In the genomic region with DNA sequence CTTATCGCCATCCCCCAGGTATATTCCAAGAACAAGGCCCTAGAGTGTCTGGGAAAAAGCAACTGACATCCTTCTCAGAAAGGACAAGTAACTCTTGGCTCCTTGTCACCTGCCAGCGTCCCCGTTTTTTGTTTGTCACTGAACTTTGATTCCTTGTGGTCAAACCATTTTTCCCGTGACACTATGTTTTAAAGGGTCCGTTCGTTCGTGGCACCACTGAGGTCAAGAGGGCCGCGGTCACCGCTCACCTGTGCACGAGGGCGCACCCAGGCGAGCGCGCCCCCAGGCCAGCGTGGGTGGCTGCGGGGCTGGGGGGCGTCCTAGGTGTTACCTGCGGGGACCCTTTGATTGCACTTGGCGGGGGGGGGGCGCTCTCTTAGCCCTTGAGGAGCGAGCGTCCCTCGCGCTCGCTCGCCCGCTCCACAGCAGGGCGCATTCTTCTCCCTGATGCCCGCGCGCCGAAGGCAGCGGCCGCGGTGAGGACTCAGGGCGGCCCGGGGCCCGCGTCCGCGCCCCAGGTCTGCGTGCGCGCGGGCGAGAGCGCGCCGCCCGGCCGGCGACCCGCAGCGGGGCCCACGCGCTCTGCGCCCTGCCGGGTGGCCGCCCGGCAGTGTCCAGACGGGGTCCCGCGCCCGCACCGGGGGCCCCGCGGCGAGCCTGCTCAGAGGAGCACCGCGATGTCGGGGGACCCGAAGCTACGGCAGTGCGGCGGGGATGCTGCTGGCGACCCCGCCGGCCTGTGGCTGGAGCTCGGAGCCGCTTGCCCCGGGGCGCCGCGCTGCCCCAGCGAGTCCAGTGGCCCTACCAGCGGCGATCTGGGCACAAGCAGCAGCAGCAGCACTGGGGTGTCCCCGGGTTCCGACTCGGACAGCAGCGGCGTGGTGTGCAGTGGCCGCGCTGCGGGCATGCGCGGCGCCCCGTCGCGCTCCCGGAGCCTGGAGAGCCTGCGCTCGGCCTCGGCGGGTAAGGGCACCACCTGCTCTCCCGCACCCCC, we compare ENCODE assay signal across 8 mouse cellular contexts.
DNase-seq lines count a peak whose midpoint lies in the region; ATAC-seq and TF ChIP-seq lines count a peak whose summit lies in the region.

No protein-coding gene starts in this region.

- H3K4me3 ChIP-seq in kidney, embryonic 16.5 days (ENCODE audit: low read length): peak overlapping the region; percentile 63
- peak overlapping the region; percentile 72 for H3K4me3 ChIP-seq in embryonic facial prominence, embryonic 12.5 days
- H3K4me3 ChIP-seq in intestine, embryonic 16.5 days (ENCODE audit: low read length): peak overlapping the region; percentile 64
- H3K4me3 ChIP-seq in midbrain, postnatal 0 days (ENCODE audit: low read depth, low read length): peak overlapping the region; percentile 76

- no peaks in the 10 kb centered on the region for H3K9me3 ChIP-seq in kidney, embryonic 16.5 days (ENCODE audit: low read length)
- H3K9me3 ChIP-seq in embryonic facial prominence, embryonic 12.5 days: no peaks in the 10 kb centered on the region
- no peaks in the 10 kb centered on the region for H3K9me3 ChIP-seq in intestine, embryonic 16.5 days (ENCODE audit: control insufficient read depth, low read length)
- H3K9me3 ChIP-seq in midbrain, postnatal 0 days (ENCODE audit: low read length): no peaks in the 10 kb centered on the region

- peak overlapping the region; percentile 62 for H3K9ac ChIP-seq in kidney, embryonic 16.5 days (replicated peaks; ENCODE audit: low read length)
- peak overlapping the region; percentile 69 for H3K9ac ChIP-seq in embryonic facial prominence, embryonic 12.5 days
- peak overlapping the region; percentile 57 for H3K9ac ChIP-seq in intestine, embryonic 16.5 days (ENCODE audit: low read depth, low read length)
- H3K9ac ChIP-seq in midbrain, postnatal 0 days (replicated peaks; ENCODE audit: low read length, poor library complexity, severe bottlenecking): peak overlapping the region; percentile 89

- peak overlapping the region; percentile 98 for H3K4me2 ChIP-seq in kidney, embryonic 16.5 days (replicated peaks; ENCODE audit: low read depth, low read length)
- peak overlapping the region; percentile 99 for H3K4me2 ChIP-seq in embryonic facial prominence, embryonic 12.5 days (replicated peaks)
- peak overlapping the region; percentile 96 for H3K4me2 ChIP-seq in intestine, embryonic 16.5 days (ENCODE audit: low read depth, low read length)
- H3K4me2 ChIP-seq in midbrain, postnatal 0 days (ENCODE audit: low read depth, low read length, poor library complexity, severe bottlenecking): peak overlapping the region; percentile 93

- DNase-seq in kidney, adult 9 months: no peak
- DNase-seq in adrenal gland, postnatal 25 days: peak; percentile 38
- peak; percentile 53 for DNase-seq in midbrain, postnatal 0 days (ENCODE audit: low spot score)
- no peak for DNase-seq in thymus, postnatal 36 days
- DNase-seq in spleen, postnatal 10 days (ENCODE audit: low spot score in 2 of 2): no peak

- H3K36me3 ChIP-seq in kidney, embryonic 16.5 days (ENCODE audit: insufficient read depth, low read length): no peaks in the 10 kb centered on the region
- no peaks in the 10 kb centered on the region for H3K36me3 ChIP-seq in embryonic facial prominence, embryonic 12.5 days
- no peaks in the 10 kb centered on the region for H3K36me3 ChIP-seq in intestine, embryonic 16.5 days (ENCODE audit: control insufficient read depth, insufficient read depth, low read length)
- H3K36me3 ChIP-seq in midbrain, postnatal 0 days (ENCODE audit: insufficient read depth, low read length): no peaks in the 10 kb centered on the region

- no peak for TF ChIP-seq CTCF in midbrain, postnatal 0 days (IDR thresholded peaks at IDR 0.05)

- H3K27me3 ChIP-seq in kidney, embryonic 16.5 days (ENCODE audit: insufficient read depth, low read length): peaks cover 60% of the 10 kb centered on the region
- peaks cover 59% of the 10 kb centered on the region for H3K27me3 ChIP-seq in embryonic facial prominence, embryonic 12.5 days
- peaks cover 26% of the 10 kb centered on the region for H3K27me3 ChIP-seq in intestine, embryonic 16.5 days (replicated peaks; ENCODE audit: control insufficient read depth, insufficient read depth, low read length)
- no peaks in the 10 kb centered on the region for H3K27me3 ChIP-seq in midbrain, postnatal 0 days (ENCODE audit: insufficient read depth, low read length)

- WGBS in kidney, embryonic 16.5 days: under 1% methylated on average over 101 of the region's 108 CpGs
- 1% methylated on average over 77 of the region's 108 CpGs for WGBS in embryonic facial prominence, embryonic 12.5 days
- under 1% methylated on average over 89 of the region's 108 CpGs for WGBS in intestine, embryonic 16.5 days
- 1% methylated on average over 74 of the region's 108 CpGs for WGBS in midbrain, postnatal 0 days

- H3K27ac ChIP-seq in kidney, embryonic 16.5 days (ENCODE audit: low read length): no peak overlapping the region
- H3K27ac ChIP-seq in embryonic facial prominence, embryonic 12.5 days: no peak overlapping the region
- no peak overlapping the region for H3K27ac ChIP-seq in intestine, embryonic 16.5 days (ENCODE audit: low read length)
- peak overlapping the region; percentile 65 for H3K27ac ChIP-seq in midbrain, postnatal 0 days (ENCODE audit: low read depth, low read length)

- H3K4me1 ChIP-seq in kidney, embryonic 16.5 days (ENCODE audit: insufficient read depth, low read length): peaks cover 19% of the 10 kb centered on the region
- H3K4me1 ChIP-seq in embryonic facial prominence, embryonic 12.5 days: peaks cover 16% of the 10 kb centered on the region
- peaks cover 16% of the 10 kb centered on the region for H3K4me1 ChIP-seq in intestine, embryonic 16.5 days (ENCODE audit: control insufficient read depth, insufficient read depth, low read length)
- peaks cover 7% of the 10 kb centered on the region; the same call in 1 of the 2 replicates for H3K4me1 ChIP-seq in midbrain, postnatal 0 days (ENCODE audit: insufficient read depth, low read length)

- peak; percentile 56 for ATAC-seq in kidney, embryonic 16.5 days (ENCODE audit: low FRiP score, low TSS enrichment)
- peak; percentile 67 for ATAC-seq in embryonic facial prominence, embryonic 12.5 days (ENCODE audit: insufficient number of reproducible peaks, insufficient read depth, low FRiP score, low TSS enrichment)
- peak; percentile 79 for ATAC-seq in intestine, embryonic 16.5 days
- peak; percentile 84 for ATAC-seq in midbrain, postnatal 0 days (ENCODE audit: low FRiP score)

Comparison
In these comparisons a context has a peak if more than half of its experiments do, and no peak if none do; other contexts are left out.
1. DNase-seq: peak in adrenal gland, postnatal 25 days (single experiment) and midbrain, postnatal 0 days (single experiment); none in kidney, adult 9 months (single experiment), thymus, postnatal 36 days (0 of 2) and spleen, postnatal 10 days (0 of 2).
2. Peak in every context shown above with its lines, with median percentiles within 50 percentile points of each other: ATAC-seq, H3K4me2 ChIP-seq, H3K4me3 ChIP-seq and H3K9ac ChIP-seq.